Mouse (Mus musculus): ENCODE data around the gene Setd3. TPM values are rescaled to one million over a fixed set of nuclear protein-coding genes. Genes with fewer than 3 reads are reported as not detected.

Setd3 gene
- polyA plus RNA-seq, 1 experiment from 2014 or later: 54.5 TPM

- Histone ChIP-seq H3K9ac (ENCODE audit: low read length) (no peak overlapping the region), H3K4me2 (replicated peaks; ENCODE audit: low read depth) (no peak overlapping the region), H3K4me3 (ENCODE audit: low read depth, low read length) (no peak overlapping the region), H3K9me3 (ENCODE audit: control insufficient read depth, low read length) (no peaks in the 10 kb centered on the region), H3K27me3 (ENCODE audit: control insufficient read depth, insufficient read depth, low read length) (no peaks in the 10 kb centered on the region), H3K36me3 (ENCODE audit: control insufficient read depth, insufficient read depth, low read length) (peaks cover 11% of the 10 kb centered on the region; the same call in 1 of the 2 replicates), H3K4me1 (replicated peaks; ENCODE audit: control insufficient read depth, insufficient read depth) (no peaks in the 10 kb centered on the region), H3K27ac (replicated peaks) (no peak overlapping the region)
- no peak for ATAC-seq (ENCODE audit: low FRiP score, low TSS enrichment)
- WGBS: 96% methylated on average over 2 of the region's 2 CpGs
- TF ChIP-seq EP300 (optimal IDR thresholded peaks at IDR 0.05) (no peak), CTCF (IDR thresholded peaks at IDR 0.05; ENCODE audit: low read depth) (peak; percentile 50)
- DNase-seq (ENCODE audit: low spot score): no peak
Measured at GRCm38 (mm10) chr12:108152743-108153142, 26.4 kb downstream of the Setd3 start.

- Histone ChIP-seq H3K4me1 (replicated peaks; ENCODE audit: control insufficient read depth, insufficient read depth) (no peaks in the 10 kb centered on the region), H3K27me3 (ENCODE audit: control insufficient read depth, insufficient read depth, low read length) (no peaks in the 10 kb centered on the region), H3K4me2 (replicated peaks; ENCODE audit: low read depth) (no peak overlapping the region), H3K9me3 (ENCODE audit: control insufficient read depth, low read length) (no peaks in the 10 kb centered on the region), H3K4me3 (ENCODE audit: low read depth, low read length) (no peak overlapping the region), H3K9ac (ENCODE audit: low read length) (no peak overlapping the region), H3K36me3 (ENCODE audit: control insufficient read depth, insufficient read depth, low read length) (peaks cover 11% of the 10 kb centered on the region; the same call in 1 of the 2 replicates), H3K27ac (replicated peaks) (no peak overlapping the region)
- DNase-seq (ENCODE audit: low spot score) (no peak), ATAC-seq (ENCODE audit: low FRiP score, low TSS enrichment) (no peak)
- TF ChIP-seq CTCF (IDR thresholded peaks at IDR 0.05; ENCODE audit: low read depth): peak; percentile 66
- TF ChIP-seq EP300 (optimal IDR thresholded peaks at IDR 0.05): no peak
- 65% methylated on average over 3 of the region's 3 CpGs for WGBS
Measured at GRCm38 (mm10) chr12:108149764-108150163, 29.4 kb downstream of the Setd3 start.

DNA sequence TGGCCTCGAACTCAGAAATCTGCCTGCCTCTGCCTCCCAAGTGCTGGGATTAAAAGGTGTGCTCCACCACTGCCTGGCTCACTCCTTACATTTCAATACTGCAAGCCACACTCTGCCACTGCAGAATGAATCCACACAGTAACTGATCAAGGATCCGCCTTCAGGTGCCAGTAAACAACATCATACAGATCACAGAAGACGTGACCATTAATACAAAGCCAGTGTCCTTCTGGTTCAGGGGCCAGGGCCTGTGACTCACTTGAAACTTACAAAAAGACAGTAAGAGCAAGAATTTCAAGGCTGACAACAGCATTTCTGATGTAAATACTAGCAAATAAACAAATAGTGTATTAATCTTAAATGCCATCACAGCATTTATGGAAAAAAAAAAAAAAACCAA, 33.9 kb downstream of the Setd3 start:
- H3K9me3 ChIP-seq (ENCODE audit: control insufficient read depth, low read length): no peaks in the 10 kb centered on the region
- no peaks in the 10 kb centered on the region for H3K4me1 ChIP-seq (replicated peaks; ENCODE audit: control insufficient read depth, insufficient read depth)
- H3K9ac ChIP-seq (ENCODE audit: low read length): no peak overlapping the region
- H3K4me2 ChIP-seq (replicated peaks; ENCODE audit: low read depth): no peak overlapping the region
- no peak overlapping the region for H3K27ac ChIP-seq (replicated peaks)
- DNase-seq (ENCODE audit: low spot score): no peak
- TF ChIP-seq EP300 (optimal IDR thresholded peaks at IDR 0.05): no peak
- TF ChIP-seq CTCF (IDR thresholded peaks at IDR 0.05; ENCODE audit: low read depth): no peak
- no peak overlapping the region for H3K4me3 ChIP-seq (ENCODE audit: low read depth, low read length)
- no peak for ATAC-seq (ENCODE audit: low FRiP score, low TSS enrichment)
- 91% methylated on average over 3 of the region's 3 CpGs for WGBS
- H3K27me3 ChIP-seq (ENCODE audit: control insufficient read depth, insufficient read depth, low read length): no peaks in the 10 kb centered on the region
- H3K36me3 ChIP-seq (ENCODE audit: control insufficient read depth, insufficient read depth, low read length): peaks cover 6% of the 10 kb centered on the region; the same call in 1 of the 2 replicates

GRCm38 (mm10) chr12:108143624-108144498, 35.3 kb downstream of the Setd3 start:
- H3K4me3 ChIP-seq (ENCODE audit: low read depth, low read length): no peak overlapping the region
- TF ChIP-seq CTCF (IDR thresholded peaks at IDR 0.05; ENCODE audit: low read depth): no peak
- no peak for TF ChIP-seq EP300 (optimal IDR thresholded peaks at IDR 0.05)
- WGBS: 80% methylated on average over 5 of the region's 5 CpGs
- peaks cover 5% of the 10 kb centered on the region; the same call in 1 of the 2 replicates for H3K36me3 ChIP-seq (ENCODE audit: control insufficient read depth, insufficient read depth, low read length)
- no peaks in the 10 kb centered on the region for H3K4me1 ChIP-seq (replicated peaks; ENCODE audit: control insufficient read depth, insufficient read depth)
- H3K27ac ChIP-seq (replicated peaks): no peak overlapping the region
- H3K9ac ChIP-seq (ENCODE audit: low read length): no peak overlapping the region
- H3K9me3 ChIP-seq (ENCODE audit: control insufficient read depth, low read length): no peaks in the 10 kb centered on the region
- H3K4me2 ChIP-seq (replicated peaks; ENCODE audit: low read depth): no peak overlapping the region
- DNase-seq (ENCODE audit: low spot score): no peak
- no peaks in the 10 kb centered on the region for H3K27me3 ChIP-seq (ENCODE audit: control insufficient read depth, insufficient read depth, low read length)
- peak; percentile 90 for ATAC-seq (ENCODE audit: low FRiP score, low TSS enrichment)

GRCm38 (mm10) chr12:108135610-108136208, 43.4 kb downstream of the Setd3 start:
- Histone ChIP-seq H3K9ac (ENCODE audit: low read length) (no peak overlapping the region), H3K4me1 (replicated peaks; ENCODE audit: control insufficient read depth, insufficient read depth) (no peaks in the 10 kb centered on the region), H3K9me3 (ENCODE audit: control insufficient read depth, low read length) (no peaks in the 10 kb centered on the region), H3K27me3 (ENCODE audit: control insufficient read depth, insufficient read depth, low read length) (no peaks in the 10 kb centered on the region), H3K36me3 (ENCODE audit: control insufficient read depth, insufficient read depth, low read length) (peaks cover 4% of the 10 kb centered on the region; the same call in 1 of the 2 replicates), H3K4me3 (ENCODE audit: low read depth, low read length) (no peak overlapping the region), H3K27ac (replicated peaks) (no peak overlapping the region), H3K4me2 (replicated peaks; ENCODE audit: low read depth) (no peak overlapping the region)
- ATAC-seq (ENCODE audit: low FRiP score, low TSS enrichment) (no peak), DNase-seq (ENCODE audit: low spot score) (no peak)
- TF ChIP-seq CTCF (IDR thresholded peaks at IDR 0.05; ENCODE audit: low read depth) (no peak), EP300 (optimal IDR thresholded peaks at IDR 0.05) (no peak)
- 78% methylated on average over 6 of the region's 6 CpGs for WGBS

GRCm38 (mm10) chr12:108133181-108133580, 45.9 kb downstream of the Setd3 start:
- H3K36me3 ChIP-seq (ENCODE audit: control insufficient read depth, insufficient read depth, low read length): peaks cover 4% of the 10 kb centered on the region; the same call in 1 of the 2 replicates
- H3K27ac ChIP-seq (replicated peaks): no peak overlapping the region
- no peaks in the 10 kb centered on the region for H3K27me3 ChIP-seq (ENCODE audit: control insufficient read depth, insufficient read depth, low read length)
- TF ChIP-seq CTCF (IDR thresholded peaks at IDR 0.05; ENCODE audit: low read depth): no peak
- no peak for TF ChIP-seq EP300 (optimal IDR thresholded peaks at IDR 0.05)
- no peaks in the 10 kb centered on the region for H3K9me3 ChIP-seq (ENCODE audit: control insufficient read depth, low read length)
- ATAC-seq (ENCODE audit: low FRiP score, low TSS enrichment) (no peak), DNase-seq (ENCODE audit: low spot score) (no peak)
- H3K4me1 ChIP-seq (replicated peaks; ENCODE audit: control insufficient read depth, insufficient read depth): no peaks in the 10 kb centered on the region
- WGBS: 64% methylated on average over 2 of the region's 2 CpGs
- no peak overlapping the region for H3K4me3 ChIP-seq (ENCODE audit: low read depth, low read length)
- no peak overlapping the region for H3K9ac ChIP-seq (ENCODE audit: low read length)
- H3K4me2 ChIP-seq (replicated peaks; ENCODE audit: low read depth): no peak overlapping the region

All from stomach, postnatal 0 days (tissue).